Mouse (Mus musculus) lung, postnatal 0 days (tissue): Measurements from ENCODE around the gene 1700056E22Rik. TPM values are rescaled to one million over a fixed set of nuclear protein-coding genes. Genes with fewer than 3 reads are reported as not detected.

ENCODE experiments used
- ATAC-seq: fragments of 200-750 bp; cut with Nextera tagmentation; 2 replicates; pipeline ENCODE4 v1.8.0; 2017; ENCODE audit warnings: moderate library complexity
- DNase-seq: peaks from one replicate; pipeline ENCODE4 v3.0.0-alpha.2; 2016; ENCODE audit warnings: low spot score
- H3K27ac ChIP-seq: fragments of 300-500 bp; sonication (generic); 2 replicates; pipeline ENCODE4 v1.5.1; 2014; ENCODE audit warnings: antibody characterized with exemption, mild to moderate bottlenecking, low read length, mixed read lengths
- H3K27me3 ChIP-seq: fragments of 300-500 bp; sonication (generic); replicated peaks from 2 replicates; pipeline ENCODE4 v1.6.1; 2014; ENCODE audit warnings: low read length, mixed read lengths; ENCODE audit not compliant: insufficient read depth
- H3K36me3 ChIP-seq: fragments of 300-500 bp; sonication (generic); 2 replicates; pipeline ENCODE4 v1.6.1; 2014; ENCODE audit warnings: low read length, mixed read lengths; ENCODE audit not compliant: insufficient read depth
- H3K4me1 ChIP-seq: fragments of 300-500 bp; sonication (generic); 2 replicates; pipeline ENCODE4 v1.6.1; 2014; ENCODE audit warnings: antibody characterized with exemption, low read depth, low read length, mixed read lengths; ENCODE audit not compliant: insufficient read depth
- H3K4me2 ChIP-seq: fragments of 300-500 bp; sonication (generic); replicated peaks from 2 replicates; pipeline ENCODE4 v1.6.1; 2014; ENCODE audit warnings: low read depth, mild to moderate bottlenecking, low read length, moderate library complexity, mixed read lengths
- H3K4me3 ChIP-seq: fragments of 300-500 bp; sonication (generic); 2 replicates; pipeline ENCODE4 v1.5.1; 2014; ENCODE audit warnings: low read depth, low read length
- H3K9ac ChIP-seq: fragments of 300-500 bp; sonication (generic); replicated peaks from 2 replicates; pipeline ENCODE4 v1.6.1; 2014; ENCODE audit warnings: low read depth, mild to moderate bottlenecking
- H3K9me3 ChIP-seq: fragments of 300-500 bp; sonication (generic); 2 replicates; pipeline ENCODE4 v1.6.1; 2016; ENCODE audit warnings: low read length, mixed read lengths
- CTCF ChIP-seq: IDR thresholded peaks from 2 replicates; pipeline ENCODE4 v1.5.1; 2016; ENCODE audit warnings: antibody characterized with exemption, mild to moderate bottlenecking
- EP300 ChIP-seq: IDR thresholded peaks from 2 replicates; pipeline ENCODE4 v1.6.1; 2016; ENCODE audit warnings: antibody characterized with exemption, mild to moderate bottlenecking, control low read depth
- WGBS: fragments of 180-500 bp; shearing (Covaris S2); extraction: QIAGEN DNeasy Blood & Tissue Kit; methylation state at CpG from one replicate; pipeline ENCODE4 v1.1.7; 2014; 5-methylcytosine and 5-hydroxymethylcytosine counted together
- polyA plus RNA-seq: library from polyadenylated mRNA; unstranded; fragments of >200 nt; fragmentation: Nextera tagmentation; extraction: Ambion mirVana; gene quantifications from 2 replicates; pipeline ENCODE4 v1.2.1, GENCODE M21; 2015

1700056E22Rik gene
- polyA plus RNA-seq, 1 experiment from 2014 or later: 2.3 TPM

GRCm38 (mm10) chr1:184032682-184033389 is 1.3 kb downstream of the 1700056E22Rik start:
- Histone ChIP-seq H3K9me3 (no peaks in the 10 kb centered on the region), H3K4me2 (peak overlapping the region; percentile 97), H3K27me3 (no peaks in the 10 kb centered on the region), H3K9ac (peak overlapping the region; percentile 86), H3K4me1 (no peaks in the 10 kb centered on the region), H3K27ac (peak overlapping the region; percentile 96), H3K4me3 (peak overlapping the region; percentile 53), H3K36me3 (no peaks in the 10 kb centered on the region)
- DNase-seq: no peak
- ATAC-seq: no peak
- no peak for TF ChIP-seq CTCF
- TF ChIP-seq EP300: no peak
- 30% methylated on average over 19 of the region's 19 CpGs for WGBS

- H3K36me3 ChIP-seq: no peaks in the 10 kb centered on the region
- H3K27ac ChIP-seq: no peak overlapping the region
- 87% methylated on average over 8 of the region's 8 CpGs for WGBS
- DNase-seq (no peak), ATAC-seq (no peak)
- H3K4me3 ChIP-seq: no peak overlapping the region
- no peaks in the 10 kb centered on the region for H3K27me3 ChIP-seq
- no peak overlapping the region for H3K4me2 ChIP-seq
- no peaks in the 10 kb centered on the region for H3K9me3 ChIP-seq
- no peak overlapping the region for H3K9ac ChIP-seq
- H3K4me1 ChIP-seq: no peaks in the 10 kb centered on the region
- TF ChIP-seq CTCF (no peak), EP300 (no peak)
Observed at GRCm38 (mm10) chr1:184030070-184030802, 3.9 kb downstream of the 1700056E22Rik start.

GRCm38 (mm10) chr1:184027039-184027438 is 7.1 kb downstream of the 1700056E22Rik start:
- 58% methylated on average over 3 of the region's 3 CpGs for WGBS
- Histone ChIP-seq H3K27ac (no peak overlapping the region), H3K4me2 (no peak overlapping the region), H3K27me3 (no peaks in the 10 kb centered on the region), H3K9ac (no peak overlapping the region), H3K36me3 (no peaks in the 10 kb centered on the region), H3K4me1 (no peaks in the 10 kb centered on the region), H3K9me3 (no peaks in the 10 kb centered on the region), H3K4me3 (no peak overlapping the region)
- TF ChIP-seq CTCF (no peak), EP300 (no peak)
- DNase-seq: no peak
- no peak for ATAC-seq

GRCm38 (mm10) chr1:184025079-184025478 is 9.0 kb downstream of the 1700056E22Rik start:
- H3K27ac ChIP-seq: no peak overlapping the region
- 91% methylated on average over 5 of the region's 5 CpGs for WGBS
- no peaks in the 10 kb centered on the region for H3K4me1 ChIP-seq
- H3K9me3 ChIP-seq: no peaks in the 10 kb centered on the region
- H3K4me2 ChIP-seq: no peak overlapping the region
- H3K9ac ChIP-seq: no peak overlapping the region
- H3K36me3 ChIP-seq: no peaks in the 10 kb centered on the region
- no peak for DNase-seq
- no peak for TF ChIP-seq CTCF
- TF ChIP-seq EP300: no peak
- no peak overlapping the region for H3K4me3 ChIP-seq
- no peak for ATAC-seq
- H3K27me3 ChIP-seq: no peaks in the 10 kb centered on the region

GRCm38 (mm10) chr1:184024631-184025030 is 9.5 kb downstream of the 1700056E22Rik start:
- Histone ChIP-seq H3K4me2 (no peak overlapping the region), H3K9ac (no peak overlapping the region), H3K36me3 (no peaks in the 10 kb centered on the region), H3K4me3 (no peak overlapping the region), H3K27ac (no peak overlapping the region), H3K4me1 (no peaks in the 10 kb centered on the region), H3K9me3 (no peaks in the 10 kb centered on the region), H3K27me3 (no peaks in the 10 kb centered on the region)
- no peak for ATAC-seq
- no peak for DNase-seq
- no peak for TF ChIP-seq EP300
- TF ChIP-seq CTCF: no peak
- 94% methylated on average over 2 of the region's 2 CpGs for WGBS

- no peak for DNase-seq
- TF ChIP-seq CTCF (no peak), EP300 (no peak)
- Histone ChIP-seq H3K4me1 (no peaks in the 10 kb centered on the region), H3K9me3 (no peaks in the 10 kb centered on the region), H3K27ac (no peak overlapping the region), H3K4me2 (no peak overlapping the region), H3K4me3 (no peak overlapping the region), H3K36me3 (no peaks in the 10 kb centered on the region), H3K27me3 (no peaks in the 10 kb centered on the region), H3K9ac (no peak overlapping the region)
- WGBS: 55% methylated on average over 2 of the region's 2 CpGs
- ATAC-seq: no peak
Observed at GRCm38 (mm10) chr1:184023971-184024370, 10.1 kb downstream of the 1700056E22Rik start.
